Mouse (Mus musculus) erythroblast, embryonic 14.5 days (primary cell): ENCODE measurements at regions not wholly inside any gene's neighbourhood (a gene's known extent, or its start where the extent isn't known, plus 50 kb on each side); places are given as distances from the start of the nearest gene placed in this dataset.

Experiments used
- GATA1 ChIP-seq: IDR thresholded peaks from 2 replicates; pipeline ENCODE4 v1.6.1; 2012; ENCODE audit warnings: low read length, inconsistent platforms, mixed read lengths
- TAL1 ChIP-seq: IDR thresholded peaks from 3 replicates; pipeline ENCODE4 v1.6.1; 2012; ENCODE audit warnings: low read length, inconsistent platforms, mixed read lengths

DNA sequence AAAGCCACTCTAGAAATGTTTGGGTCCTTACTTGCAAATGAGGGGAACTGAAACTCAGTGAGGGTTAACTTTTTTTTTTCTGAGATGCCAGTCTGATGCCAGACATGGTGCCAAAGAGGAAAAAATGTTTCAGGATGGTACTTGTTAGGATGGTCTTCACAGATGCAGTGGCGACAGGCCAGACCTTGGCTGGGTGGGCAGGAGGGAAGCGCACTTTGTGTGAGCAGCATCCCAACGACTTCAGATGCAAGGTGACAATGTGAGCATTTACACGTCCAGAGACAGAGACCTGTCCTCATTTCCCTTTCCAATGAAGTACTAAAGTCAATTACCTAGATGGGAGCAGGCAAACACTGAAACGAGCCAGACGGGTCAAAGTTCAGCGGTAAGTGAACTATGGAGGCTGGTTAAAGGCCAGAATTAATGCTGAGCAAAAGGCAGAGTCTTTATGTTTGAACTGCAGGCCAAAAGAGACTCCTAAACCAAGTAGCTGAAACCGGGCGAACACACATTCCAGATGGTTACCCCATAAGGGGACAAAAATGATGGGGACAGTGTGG lies 213.7 kb upstream of the Ccdc122 start:
- TF ChIP-seq GATA1 (no peak), TAL1 (no peak)
